Mouse (Mus musculus) CH12.LX (cell line): Measurements from ENCODE around the gene Zbtb41. TPM values are rescaled to one million over a fixed set of nuclear protein-coding genes. Genes with fewer than 3 reads are reported as not detected.

Experiments used
- DNase-seq: peaks from one replicate; pipeline ENCODE4 v3.0.0-alpha.2; 2013; ENCODE audit errors: extremely low read depth
- H3K27ac ChIP-seq: 2 replicates; pipeline ENCODE4 v1.5.1; 2012; ENCODE audit warnings: low read depth, mild to moderate bottlenecking, control low read depth, moderate library complexity; ENCODE audit not compliant: insufficient read depth
- H3K27me3 ChIP-seq: replicated peaks from 2 replicates; pipeline ENCODE3; 2012; ENCODE audit warnings: inconsistent platforms
- H3K36me3 ChIP-seq, 2 experiments: replicated peaks in 1 of 2; 2 replicates each; pipeline versions ENCODE3 to v1.6.1; 2012; ENCODE audit warnings: inconsistent platforms in 1 of 2, low read length in 1 of 2, mild to moderate bottlenecking in 1 of 2, mixed read lengths in 1 of 2, moderate library complexity in 1 of 2; ENCODE audit not compliant: control insufficient read depth in 1 of 2, insufficient read depth in 1 of 2
- H3K4me1 ChIP-seq, 2 experiments: 2 replicates each; pipeline ENCODE4 v1.6.1; 2012; ENCODE audit warnings: inconsistent platforms in 1 of 2, moderate library complexity in 1 of 2; ENCODE audit not compliant: insufficient read depth in 2 of 2, control insufficient read depth in 1 of 2
- H3K4me2 ChIP-seq: 2 replicates; pipeline ENCODE4 v1.6.1; 2012; ENCODE audit warnings: low read depth, mild to moderate bottlenecking, control low read depth; ENCODE audit not compliant: poor library complexity, insufficient read depth, severe bottlenecking
- H3K4me3 ChIP-seq, 3 experiments: fragments of 150-350 bp in 1 of 3; sonication (generic) in 1 of 3; replicated peaks in 1 of 3; 2 replicates each; pipeline versions ENCODE3 to v1.5.1; 2011 to 2012; ENCODE audit warnings: low read depth in 2 of 3, low read length in 2 of 3, mild to moderate bottlenecking in 2 of 3, moderate library complexity in 2 of 3, control low read depth in 1 of 3, improper control_type of control experiment in 1 of 3, inconsistent platforms in 1 of 3, mixed read lengths in 1 of 3; ENCODE audit not compliant: poor library complexity in 1 of 3
- H3K79me2 ChIP-seq: replicated peaks from 2 replicates; pipeline ENCODE4 v1.6.1; 2012; ENCODE audit warnings: mild to moderate bottlenecking, moderate library complexity; ENCODE audit not compliant: control insufficient read depth, poor library complexity, insufficient read depth, severe bottlenecking; ENCODE audit errors: extremely low read depth
- H3K9ac ChIP-seq: 2 replicates; pipeline ENCODE4 v1.6.1; 2012; ENCODE audit warnings: low read depth, mild to moderate bottlenecking, control low read depth, moderate library complexity; ENCODE audit not compliant: insufficient read depth
- H3K9me3 ChIP-seq: replicated peaks from 2 replicates; pipeline ENCODE3; 2012; ENCODE audit warnings: low read length, inconsistent platforms, mixed read lengths
- BHLHE40 ChIP-seq: IDR thresholded peaks from 2 replicates; pipeline ENCODE4 v1.6.1; 2011; ENCODE audit warnings: mild to moderate bottlenecking, low read depth, low read length, improper control_type of control experiment
- CHD1 ChIP-seq: IDR thresholded peaks from 2 replicates; pipeline ENCODE4 v1.6.1; 2012; ENCODE audit warnings: low read depth, low read length, improper control_type of control experiment, inconsistent platforms
- CHD2 ChIP-seq: IDR thresholded peaks from 2 replicates; pipeline ENCODE4 v1.6.1; 2011; ENCODE audit warnings: low read length, improper control_type of control experiment
- CTCF ChIP-seq, 2 experiments: IDR thresholded peaks in 1 of 2; conservative IDR thresholded peaks in 1 of 2; 2 replicates each; pipeline ENCODE4 v1.5.1; 2011 to 2012; ENCODE audit warnings: low read depth in 2 of 2, low read length in 2 of 2, improper control_type of control experiment in 1 of 2, inconsistent platforms in 1 of 2, mild to moderate bottlenecking in 1 of 2, moderate library complexity in 1 of 2
- E2F4 ChIP-seq: IDR thresholded peaks from 2 replicates; pipeline ENCODE4 v1.6.1; 2011; ENCODE audit warnings: low read depth, low read length, improper control_type of control experiment; ENCODE audit not compliant: insufficient replicate concordance
- ELF1 ChIP-seq: IDR thresholded peaks from 2 replicates; pipeline ENCODE4 v1.6.1; 2014; ENCODE audit warnings: low read depth, mild to moderate bottlenecking, inconsistent platforms, low read length, improper control_type of control experiment
- EP300 ChIP-seq: IDR thresholded peaks from 2 replicates; pipeline ENCODE4 v1.6.1; 2011; ENCODE audit warnings: low read length, improper control_type of control experiment
- ETS1 ChIP-seq: conservative IDR thresholded peaks from 2 replicates; pipeline ENCODE4 v1.6.1; 2012; ENCODE audit warnings: low read depth, mild to moderate bottlenecking, inconsistent platforms, low read length, improper control_type of control experiment, moderate library complexity
- GABPA ChIP-seq: IDR thresholded peaks from 2 replicates; pipeline ENCODE4 v1.6.1; 2012; ENCODE audit warnings: low read depth, low read length, improper control_type of control experiment, inconsistent platforms; ENCODE audit not compliant: insufficient replicate concordance
- HCFC1 ChIP-seq: IDR thresholded peaks from 2 replicates; pipeline ENCODE4 v1.6.1; 2012; ENCODE audit warnings: low read depth, mild to moderate bottlenecking, inconsistent platforms, low read length, improper control_type of control experiment
- IRF4 ChIP-seq: IDR thresholded peaks from 2 replicates; pipeline ENCODE4 v1.6.1; 2014; ENCODE audit warnings: low read depth, mild to moderate bottlenecking, inconsistent platforms, low read length, improper control_type of control experiment
- JUN ChIP-seq: IDR thresholded peaks from 2 replicates; pipeline ENCODE4 v1.6.1; 2011; ENCODE audit warnings: low read depth, mild to moderate bottlenecking, low read length, improper control_type of control experiment, moderate library complexity; ENCODE audit not compliant: insufficient read depth
- KAT2A ChIP-seq: IDR thresholded peaks from 2 replicates; pipeline ENCODE4 v1.6.1; 2012; ENCODE audit warnings: low read length, improper control_type of control experiment, inconsistent platforms; ENCODE audit not compliant: insufficient replicate concordance
- MAFK ChIP-seq: IDR thresholded peaks from 2 replicates; pipeline ENCODE4 v1.6.1; 2011; ENCODE audit warnings: low read length, improper control_type of control experiment; ENCODE audit not compliant: insufficient replicate concordance
- MAX ChIP-seq: IDR thresholded peaks from 2 replicates; pipeline ENCODE4 v1.6.1; 2011; ENCODE audit warnings: low read length, improper control_type of control experiment
- MAZ ChIP-seq: IDR thresholded peaks from 2 replicates; pipeline ENCODE4 v1.6.1; 2012; ENCODE audit warnings: low read depth, mild to moderate bottlenecking, inconsistent platforms, low read length, improper control_type of control experiment, moderate library complexity
- MEF2A ChIP-seq: IDR thresholded peaks from 2 replicates; pipeline ENCODE4 v1.6.1; 2014; ENCODE audit warnings: low read depth, mild to moderate bottlenecking, inconsistent platforms, low read length, improper control_type of control experiment, borderline replicate concordance
- MXI1 ChIP-seq: IDR thresholded peaks from 2 replicates; pipeline ENCODE4 v1.6.1; 2011; ENCODE audit warnings: mild to moderate bottlenecking, low read depth, low read length, improper control_type of control experiment
- MYC ChIP-seq: IDR thresholded peaks from 2 replicates; pipeline ENCODE4 v1.6.1; 2011; ENCODE audit warnings: low read depth, mild to moderate bottlenecking, improper control_type of control experiment, low read length
- NELFE ChIP-seq: IDR thresholded peaks from 2 replicates; pipeline ENCODE4 v1.6.1; 2011; ENCODE audit warnings: low read depth, low read length, improper control_type of control experiment
- NRF1 ChIP-seq: IDR thresholded peaks from 2 replicates; pipeline ENCODE4 v1.6.1; 2014; ENCODE audit warnings: low read depth, mild to moderate bottlenecking, inconsistent platforms, low read length, improper control_type of control experiment, moderate library complexity
- PAX5 ChIP-seq: IDR thresholded peaks from 2 replicates; pipeline ENCODE4 v1.6.1; 2012; ENCODE audit warnings: low read length, inconsistent platforms, mixed read lengths
- POLR2A ChIP-seq: IDR thresholded peaks from 2 replicates; pipeline ENCODE4 v1.6.1; 2011; ENCODE audit warnings: low read depth, mild to moderate bottlenecking, improper control_type of control experiment, low read length
- POLR2AphosphoS2 ChIP-seq: IDR thresholded peaks from 2 replicates; pipeline ENCODE4 v1.6.1; 2011; ENCODE audit warnings: low read depth, low read length, improper control_type of control experiment
- RAD21 ChIP-seq: IDR thresholded peaks from 2 replicates; pipeline ENCODE4 v1.6.1; 2011; ENCODE audit warnings: low read depth, mild to moderate bottlenecking, low read length, improper control_type of control experiment, moderate library complexity
- RCOR1 ChIP-seq: conservative IDR thresholded peaks from 2 replicates; pipeline ENCODE4 v1.6.1; 2012; ENCODE audit warnings: low read depth, mild to moderate bottlenecking, inconsistent platforms, low read length, improper control_type of control experiment
- SIN3A ChIP-seq: IDR thresholded peaks from 2 replicates; pipeline ENCODE4 v1.6.1; 2012; ENCODE audit warnings: low read length, improper control_type of control experiment, inconsistent platforms
- SMC3 ChIP-seq: IDR thresholded peaks from 2 replicates; pipeline ENCODE4 v1.6.1; 2011; ENCODE audit warnings: low read depth, low read length, improper control_type of control experiment
- TBP ChIP-seq: conservative IDR thresholded peaks from 2 replicates; pipeline ENCODE4 v1.6.1; 2011; ENCODE audit warnings: low read depth, low read length, improper control_type of control experiment
- TCF12 ChIP-seq: IDR thresholded peaks from 2 replicates; pipeline ENCODE4 v1.6.1; 2014; ENCODE audit warnings: low read depth, mild to moderate bottlenecking, inconsistent platforms, low read length, improper control_type of control experiment
- UBTF ChIP-seq: IDR thresholded peaks from 2 replicates; pipeline ENCODE4 v1.6.1; 2012; ENCODE audit warnings: low read depth, mild to moderate bottlenecking, inconsistent platforms, low read length, improper control_type of control experiment, moderate library complexity
- USF1 ChIP-seq: IDR thresholded peaks from 2 replicates; pipeline ENCODE4 v1.6.1; 2014; ENCODE audit warnings: low read depth, mild to moderate bottlenecking, inconsistent platforms, low read length, improper control_type of control experiment
- USF2 ChIP-seq: conservative IDR thresholded peaks from 2 replicates; pipeline ENCODE4 v1.6.1; 2011; ENCODE audit warnings: low read depth, low read length, improper control_type of control experiment
- ZC3H11A ChIP-seq: IDR thresholded peaks from 2 replicates; pipeline ENCODE4 v1.6.1; 2012; ENCODE audit warnings: low read depth, mild to moderate bottlenecking, inconsistent platforms, low read length, improper control_type of control experiment
- ZKSCAN1 ChIP-seq: IDR thresholded peaks from 2 replicates; pipeline ENCODE4 v1.6.1; 2012; ENCODE audit warnings: low read depth, inconsistent platforms, low read length, improper control_type of control experiment, borderline replicate concordance
- ZMIZ1 ChIP-seq: IDR thresholded peaks from 2 replicates; pipeline ENCODE4 v1.6.1; 2012; ENCODE audit warnings: low read depth, mild to moderate bottlenecking, inconsistent platforms, low read length, improper control_type of control experiment
- ZNF384 ChIP-seq: IDR thresholded peaks from 2 replicates; pipeline ENCODE4 v1.6.1; 2012; ENCODE audit warnings: low read depth, low read length, improper control_type of control experiment, inconsistent platforms
- dilution Hi-C: fragments of 300-500 bp; cut with MboI; formaldehyde crosslinking; loops from 2 replicates; pipeline ENCODE4 v1.14.3; 2020; ENCODE audit warnings: low sequenced_read_pairs; ENCODE audit not compliant: extremely low pct_unique_long_range_greater_than_20kb, extremely low pct_ligation_motif_present
- in situ Hi-C: fragments of 300-500 bp; cut with MboI; formaldehyde crosslinking; loops from 3 replicates; pipeline ENCODE4 v1.14.3; 2019; ENCODE audit warnings: low sequenced_read_pairs, low pct_ligation_motif_present, low pct_unique_long_range_greater_than_20kb, mixed read lengths
- polyA plus RNA-seq: library from polyadenylated mRNA; unstranded; fragments of >175 nt; gene quantifications from 2 replicates; pipeline ENCODE4 v1.2.1, GENCODE M21; 2012; ENCODE audit warnings: low read depth; ENCODE audit not compliant: insufficient read length
- total RNA-seq, 2 experiments: library from RNA; depleted of rRNA; stranded (reverse); fragments of 300-350 nt in 1 of 2; fragments of >200 nt in 1 of 2; gene quantifications; 2 replicates each; pipeline ENCODE4 v1.2.3; 2012 to 2014

Zbtb41 gene
- total RNA-seq (2012; rRNA removed) (4.8 and 6.5 TPM in 2 replicates), total RNA-seq (2014; rRNA removed) (7.3 and 9.8 TPM in 2 replicates), polyA plus RNA-seq (6.3 and 7.0 TPM in 2 replicates)

DNA sequence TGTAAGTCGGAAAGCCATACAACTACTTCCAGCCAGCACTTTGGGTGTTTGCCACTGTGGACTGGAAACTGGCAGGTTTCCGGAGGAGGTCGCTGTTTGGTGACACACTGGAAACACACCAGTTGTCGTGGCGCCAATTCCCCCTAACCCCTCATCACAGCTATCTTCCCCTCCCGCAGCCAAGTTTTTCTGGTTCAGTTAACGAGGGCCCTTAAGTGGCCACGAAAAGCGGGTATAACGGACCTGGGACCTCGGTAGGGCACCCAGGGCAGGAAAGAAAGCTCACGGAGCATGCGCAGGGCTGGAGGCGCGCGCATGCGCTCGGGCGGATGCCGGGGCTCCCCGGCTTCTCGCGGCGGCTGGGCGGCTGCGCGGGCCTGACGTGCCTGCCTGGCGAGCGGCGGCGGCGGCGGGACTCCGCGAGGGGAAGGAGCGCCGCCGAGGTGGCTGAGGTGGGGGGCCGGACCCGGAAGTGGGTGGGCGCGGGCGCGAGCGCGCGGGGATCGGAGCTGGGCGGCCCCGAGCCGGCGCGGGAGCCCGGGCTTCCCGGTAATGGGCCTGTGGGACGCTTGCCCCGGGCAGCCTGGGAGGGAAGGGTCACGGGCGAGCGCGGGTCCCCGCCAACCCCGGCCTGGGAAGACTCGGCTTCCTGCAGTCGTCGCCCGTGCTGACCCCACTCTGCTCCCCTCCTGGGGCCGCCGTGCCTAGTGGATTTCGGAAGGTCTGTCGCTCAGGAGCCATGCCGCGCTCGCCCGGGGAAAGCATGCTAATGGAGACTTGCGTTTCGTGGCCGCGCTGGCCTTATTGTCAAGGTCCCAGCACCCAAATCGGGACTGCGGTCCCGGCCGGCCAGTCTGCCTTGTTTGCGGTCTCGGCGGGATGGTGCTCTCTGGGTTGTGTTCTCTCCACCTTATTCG is at the start of gene Zbtb41:
Gene Zbtb41 (plus strand): TSS at position 414 of the 917 bp plus-strand sequence.
- H3K36me3 ChIP-seq = peaks cover 0 to 2% of the 10 kb centered on the region in 2 experiments
- TF ChIP-seq JUN (no peak), IRF4 (no peak), POLR2A (peak; percentile 93), BHLHE40 (no peak), SIN3A (peak; percentile 20; the same call in 1 of the 2 replicates), RCOR1 (0 out of 2 replicates have a peak, but pooled peaks have one; percentile 34), MEF2A (no peak), MAX (peak; percentile 50; the same call in 1 of the 2 replicates), CHD2 (no peak), RAD21 (no peak), ZKSCAN1 (no peak), KAT2A (no peak), HCFC1 (peak; percentile 49), MYC (0 out of 2 replicates have a peak, but pooled peaks have one; percentile 14), ZNF384 (no peak), MXI1 (no peak), ETS1 (no peak), CTCF (conservative IDR thresholded peaks at IDR 0.05 in 1 of 2, IDR thresholded peaks at IDR 0.05 in 1 of 2; ENCODE audit: low read depth in 2 of 2, low read length in 2 of 2) (peak in 1 of 2 experiments; percentile 65; a peak in 2 of 4 replicates), TCF12 (peak; percentile 69), SMC3 (no peak), UBTF (peak; percentile 59), TBP (peak; percentile 69), NRF1 (peak; percentile 99), MAZ (no peak), ELF1 (peak; percentile 91), POLR2AphosphoS2 (peak; percentile 35; the same call in 1 of the 2 replicates), GABPA (no peak), CHD1 (no peak), NELFE (peak; percentile 98), MAFK (no peak), E2F4 (no peak), USF1 (no peak), ZC3H11A (no peak), EP300 (no peak), PAX5 (no peak), ZMIZ1 (peak; percentile 81; the same call in 1 of the 2 replicates), USF2 (no peak)
- TF ChIP-seq, all 38 proteins: peak for 15
- peak; percentile 75 for DNase-seq
- peak within 1 kb of the TSS; percentile 81 to 94 (median 93) for H3K4me3 ChIP-seq
- dilution Hi-C loops = no loop called here
- H3K79me2 ChIP-seq = peaks cover 25% of the 10 kb centered on the region
- H3K9ac ChIP-seq = peak within 1 kb of the TSS; percentile 88
- in situ Hi-C loops = no loop called here
- no peaks in the 10 kb centered on the region for H3K9me3 ChIP-seq
- peaks cover 4 to 21% of the 10 kb centered on the region in 2 experiments for H3K4me1 ChIP-seq
- peak within 1 kb of the TSS; percentile 98 for H3K4me2 ChIP-seq
- H3K27ac ChIP-seq = peak within 1 kb of the TSS; percentile 53
- H3K27me3 ChIP-seq = no peaks in the 10 kb centered on the region
